Mouse (Mus musculus) skeletal muscle tissue, adult 2 months (tissue): ENCODE results near the gene Cdkal1.
A peak's percentile ranks its signal among the peaks of the same experiment; 100 is the strongest.

Source experiments
- DNase-seq: peaks from one replicate; pipeline ENCODE4 v3.0.0-alpha.2; 2012; ENCODE audit warnings: low read depth, low spot score

The Cdkal1 gene

GRCm38 (mm10) chr13:29190548-29190947 lies 664.9 kb downstream of the Cdkal1 start:
- no peak for DNase-seq

- no peak for DNase-seq
These were observed 668.7 kb downstream of the Cdkal1 start for GRCm38 (mm10) chr13:29186748-29187147.

- no peak for DNase-seq
These were observed 669.9 kb downstream of the Cdkal1 start for GRCm38 (mm10) chr13:29185545-29185944.

GRCm38 (mm10) chr13:29184545-29184944 lies 670.9 kb downstream of the Cdkal1 start:
- DNase-seq, result no peak

- DNase-seq, result no peak
These were observed 675.6 kb downstream of the Cdkal1 start for GRCm38 (mm10) chr13:29179861-29180260.

GRCm38 (mm10) chr13:29179260-29179659 lies 676.2 kb downstream of the Cdkal1 start:
- DNase-seq, result no peak

GRCm38 (mm10) chr13:29177889-29178486 lies 677.5 kb downstream of the Cdkal1 start:
- no peak for DNase-seq

- DNase-seq, result no peak
These were observed 686.1 kb downstream of the Cdkal1 start for GRCm38 (mm10) chr13:29169356-29169755.

GRCm38 (mm10) chr13:29164845-29165524 lies 690.5 kb downstream of the Cdkal1 start:
- DNase-seq, result no peak

- DNase-seq, result no peak
These were observed 692.5 kb downstream of the Cdkal1 start for GRCm38 (mm10) chr13:29162867-29163514.

- peak; percentile 77 for DNase-seq
These were observed 693.0 kb downstream of the Cdkal1 start for GRCm38 (mm10) chr13:29162444-29162843.

- DNase-seq, result no peak
These were observed 694.0 kb downstream of the Cdkal1 start for GRCm38 (mm10) chr13:29161436-29161835.

- no peak for DNase-seq
These were observed 698.8 kb downstream of the Cdkal1 start for GRCm38 (mm10) chr13:29156703-29157102.

GRCm38 (mm10) chr13:29155297-29155696 lies 700.2 kb downstream of the Cdkal1 start:
- DNase-seq, result no peak

- DNase-seq, result no peak
These were observed 705.4 kb downstream of the Cdkal1 start for GRCm38 (mm10) chr13:29150120-29150519.

- DNase-seq, result no peak
These were observed 706.1 kb downstream of the Cdkal1 start for GRCm38 (mm10) chr13:29149404-29149803.

- DNase-seq, result no peak
These were observed 706.9 kb downstream of the Cdkal1 start for GRCm38 (mm10) chr13:29148616-29149015.
